Mouse (Mus musculus): ENCODE results near the gene Rnf10. TPM values are rescaled to one million over a fixed set of nuclear protein-coding genes. Genes with fewer than 3 reads are reported as not detected.
A peak's percentile ranks its signal among the peaks of the same experiment; 100 is the strongest.

The Rnf10 gene
- polyA plus RNA-seq, 1 experiment from 2014 or later, result 97.2 TPM

- Histone ChIP-seq H3K9me3 (ENCODE audit: low read depth, low read length) (no peaks in the 10 kb centered on the region), H3K4me3 (ENCODE audit: low read depth, low read length) (peak overlapping the region; percentile 58), H3K4me1 (ENCODE audit: insufficient read depth) (0 out of 2 replicates have a peak, but pooled peaks cover 4% of the 10 kb centered on the region), H3K27me3 (ENCODE audit: insufficient read depth, low read length) (peaks cover 13% of the 10 kb centered on the region), H3K9ac (peak overlapping the region; percentile 62), H3K4me2 (peak overlapping the region; percentile 95), H3K27ac (ENCODE audit: low read depth) (no peak overlapping the region), H3K36me3 (ENCODE audit: insufficient read depth) (peaks cover 9% of the 10 kb centered on the region)
- whole genome bisulfite sequencing, result under 1% methylated on average over 45 of the region's 45 CpGs
- TF ChIP-seq CTCF (IDR thresholded peaks at IDR 0.05; ENCODE audit: low read depth), result no peak
- DNase-seq (peak; percentile 64), ATAC-seq (ENCODE audit: insufficient read depth) (peak; percentile 43; the same call in 1 of the 2 replicates)
Observed at GRCm38 (mm10) chr5:115235323-115235771, 37.4 kb downstream of the Rnf10 start.

- no peak for ATAC-seq (ENCODE audit: insufficient read depth)
- no peak for DNase-seq
Observed at GRCm38 (mm10) chr5:115234519-115234918, 38.2 kb downstream of the Rnf10 start.

GRCm38 (mm10) chr5:115233031-115233780 lies 39.5 kb downstream of the Rnf10 start:
- Histone ChIP-seq H3K27me3 (ENCODE audit: insufficient read depth, low read length) (peaks cover 13% of the 10 kb centered on the region), H3K9ac (no peak overlapping the region), H3K27ac (ENCODE audit: low read depth) (no peak overlapping the region), H3K4me1 (ENCODE audit: insufficient read depth) (no peaks in the 10 kb centered on the region), H3K36me3 (ENCODE audit: insufficient read depth) (no peaks in the 10 kb centered on the region), H3K4me3 (ENCODE audit: low read depth, low read length) (no peak overlapping the region), H3K4me2 (no peak overlapping the region), H3K9me3 (ENCODE audit: low read depth, low read length) (no peaks in the 10 kb centered on the region)
- TF ChIP-seq CTCF (IDR thresholded peaks at IDR 0.05; ENCODE audit: low read depth), result no peak
- 82% methylated on average over 14 of the region's 14 CpGs for WGBS
- DNase-seq (no peak), ATAC-seq (ENCODE audit: insufficient read depth) (no peak)

More at GRCm38 (mm10) chr5:115234519-115234918, 38.2 kb downstream of the Rnf10 start:
- no peak overlapping the region for H3K4me3 ChIP-seq (ENCODE audit: low read depth, low read length)
- no peak overlapping the region for H3K4me2 ChIP-seq
- H3K4me1 ChIP-seq (ENCODE audit: insufficient read depth), result 0 out of 2 replicates have a peak, but pooled peaks cover 4% of the 10 kb centered on the region
- H3K36me3 ChIP-seq (ENCODE audit: insufficient read depth), result 0 out of 2 replicates have a peak, but pooled peaks cover 3% of the 10 kb centered on the region
- H3K27ac ChIP-seq (ENCODE audit: low read depth), result no peak overlapping the region
- 58% methylated on average over 6 of the region's 6 CpGs for WGBS
- H3K27me3 ChIP-seq (ENCODE audit: insufficient read depth, low read length), result peaks cover 13% of the 10 kb centered on the region
- no peak for TF ChIP-seq CTCF (IDR thresholded peaks at IDR 0.05; ENCODE audit: low read depth)
- H3K9me3 ChIP-seq (ENCODE audit: low read depth, low read length), result no peaks in the 10 kb centered on the region
- no peak overlapping the region for H3K9ac ChIP-seq

GRCm38 (mm10) chr5:115232516-115232915 lies 40.2 kb downstream of the Rnf10 start:
- Histone ChIP-seq H3K4me3 (ENCODE audit: low read depth, low read length) (no peak overlapping the region), H3K27ac (ENCODE audit: low read depth) (no peak overlapping the region), H3K4me2 (no peak overlapping the region), H3K9me3 (ENCODE audit: low read depth, low read length) (no peaks in the 10 kb centered on the region), H3K27me3 (ENCODE audit: insufficient read depth, low read length) (peaks cover 13% of the 10 kb centered on the region), H3K9ac (no peak overlapping the region), H3K36me3 (ENCODE audit: insufficient read depth) (no peaks in the 10 kb centered on the region), H3K4me1 (ENCODE audit: insufficient read depth) (no peaks in the 10 kb centered on the region)
- DNase-seq (no peak), ATAC-seq (ENCODE audit: insufficient read depth) (no peak)
- no peak for TF ChIP-seq CTCF (IDR thresholded peaks at IDR 0.05; ENCODE audit: low read depth)
- 49% methylated on average over 6 of the region's 6 CpGs for WGBS

GRCm38 (mm10) chr5:115231552-115232120 lies 41.1 kb downstream of the Rnf10 start:
- TF ChIP-seq CTCF (IDR thresholded peaks at IDR 0.05; ENCODE audit: low read depth), result no peak
- no peaks in the 10 kb centered on the region for H3K4me1 ChIP-seq (ENCODE audit: insufficient read depth)
- no peaks in the 10 kb centered on the region for H3K36me3 ChIP-seq (ENCODE audit: insufficient read depth)
- H3K9me3 ChIP-seq (ENCODE audit: low read depth, low read length), result no peaks in the 10 kb centered on the region
- WGBS, result 29% methylated on average over 16 of the region's 16 CpGs
- H3K27ac ChIP-seq (ENCODE audit: low read depth), result no peak overlapping the region
- H3K9ac ChIP-seq, result no peak overlapping the region
- H3K27me3 ChIP-seq (ENCODE audit: insufficient read depth, low read length), result peaks cover 13% of the 10 kb centered on the region
- DNase-seq (no peak), ATAC-seq (ENCODE audit: insufficient read depth) (no peak)
- no peak overlapping the region for H3K4me3 ChIP-seq (ENCODE audit: low read depth, low read length)
- no peak overlapping the region for H3K4me2 ChIP-seq

- H3K27ac ChIP-seq (ENCODE audit: low read depth), result no peak overlapping the region
- peaks cover 13% of the 10 kb centered on the region for H3K27me3 ChIP-seq (ENCODE audit: insufficient read depth, low read length)
- H3K4me3 ChIP-seq (ENCODE audit: low read depth, low read length), result no peak overlapping the region
- no peaks in the 10 kb centered on the region for H3K9me3 ChIP-seq (ENCODE audit: low read depth, low read length)
- H3K9ac ChIP-seq, result no peak overlapping the region
- H3K4me1 ChIP-seq (ENCODE audit: insufficient read depth), result no peaks in the 10 kb centered on the region
- H3K4me2 ChIP-seq, result no peak overlapping the region
- H3K36me3 ChIP-seq (ENCODE audit: insufficient read depth), result no peaks in the 10 kb centered on the region
- TF ChIP-seq CTCF (IDR thresholded peaks at IDR 0.05; ENCODE audit: low read depth), result no peak
- ATAC-seq (ENCODE audit: insufficient read depth) (no peak; the same call in 1 of the 2 replicates), DNase-seq (no peak)
- WGBS, result 56% methylated on average over 15 of the region's 15 CpGs
Observed at GRCm38 (mm10) chr5:115230830-115231551, 41.7 kb downstream of the Rnf10 start.

- peak; percentile 44 for TF ChIP-seq CTCF (IDR thresholded peaks at IDR 0.05; ENCODE audit: low read depth)
- no peak overlapping the region for H3K27ac ChIP-seq (ENCODE audit: low read depth)
- 76% methylated on average over 3 of the region's 3 CpGs for WGBS
- H3K9ac ChIP-seq, result no peak overlapping the region
- H3K4me3 ChIP-seq (ENCODE audit: low read depth, low read length), result no peak overlapping the region
- H3K9me3 ChIP-seq (ENCODE audit: low read depth, low read length), result no peaks in the 10 kb centered on the region
- no peak for ATAC-seq (ENCODE audit: insufficient read depth)
- H3K27me3 ChIP-seq (ENCODE audit: insufficient read depth, low read length), result no peaks in the 10 kb centered on the region
- H3K4me1 ChIP-seq (ENCODE audit: insufficient read depth), result no peaks in the 10 kb centered on the region
- H3K4me2 ChIP-seq, result no peak overlapping the region
- DNase-seq, result no peak
- H3K36me3 ChIP-seq (ENCODE audit: insufficient read depth), result no peaks in the 10 kb centered on the region
Observed at GRCm38 (mm10) chr5:115222485-115222884, 50.2 kb downstream of the Rnf10 start.

All from lung, embryonic 14.5 days (tissue).